Mouse (Mus musculus) limb, embryonic 15.5 days (tissue): ENCODE data around the gene Nucks1. TPM values are rescaled to one million over a fixed set of nuclear protein-coding genes. Genes with fewer than 3 reads are reported as not detected.

Experiments
- ATAC-seq: fragments of 200-750 bp; cut with Nextera tagmentation; 2 replicates; pipeline ENCODE4 v1.8.0; 2017; ENCODE audit warnings: low read depth, moderate TSS enrichment; ENCODE audit not compliant: insufficient number of reproducible peaks, low FRiP score, low TSS enrichment
- H3K27ac ChIP-seq: fragments of 300-500 bp; sonication (generic); 2 replicates; pipeline ENCODE4 v1.5.1; 2015; ENCODE audit warnings: moderate library complexity, mild to moderate bottlenecking, inconsistent platforms
- H3K27me3 ChIP-seq: fragments of 300-500 bp; sonication (generic); 2 replicates; pipeline ENCODE4 v1.6.1; 2015; ENCODE audit warnings: inconsistent platforms
- H3K36me3 ChIP-seq: fragments of 300-500 bp; sonication (generic); 2 replicates; pipeline ENCODE4 v1.6.1; 2015; ENCODE audit warnings: inconsistent platforms
- H3K4me1 ChIP-seq: fragments of 300-500 bp; sonication (generic); 2 replicates; pipeline ENCODE4 v1.6.1; 2015; ENCODE audit warnings: inconsistent platforms
- H3K4me2 ChIP-seq: fragments of 300-500 bp; sonication (generic); 2 replicates; pipeline ENCODE4 v1.6.1; 2015; ENCODE audit warnings: mild to moderate bottlenecking, inconsistent platforms
- H3K4me3 ChIP-seq: fragments of 300-500 bp; sonication (generic); 2 replicates; pipeline ENCODE4 v1.5.1; 2015; ENCODE audit warnings: mild to moderate bottlenecking, inconsistent platforms
- H3K9ac ChIP-seq: fragments of 300-500 bp; sonication (generic); 2 replicates; pipeline ENCODE4 v1.6.1; 2015; ENCODE audit warnings: inconsistent platforms
- H3K9me3 ChIP-seq: fragments of 300-500 bp; sonication (generic); 2 replicates; pipeline ENCODE4 v1.6.1; 2016; ENCODE audit warnings: inconsistent platforms
- WGBS: fragments of 180-500 bp; shearing (Covaris S2); methylation state at CpG from one replicate; pipeline ENCODE4 v1.1.7; 2015; 5-methylcytosine and 5-hydroxymethylcytosine counted together
- polyA plus RNA-seq: library from polyadenylated mRNA; unstranded; fragments of >200 nt; fragmentation: Nextera tagmentation; extraction: Ambion mirVana; gene quantifications from 2 replicates; pipeline ENCODE4 v1.2.1, GENCODE M21; 2015

Nucks1 gene
- polyA plus RNA-seq, 1 experiment from 2014 or later: 68.4 TPM

DNA sequence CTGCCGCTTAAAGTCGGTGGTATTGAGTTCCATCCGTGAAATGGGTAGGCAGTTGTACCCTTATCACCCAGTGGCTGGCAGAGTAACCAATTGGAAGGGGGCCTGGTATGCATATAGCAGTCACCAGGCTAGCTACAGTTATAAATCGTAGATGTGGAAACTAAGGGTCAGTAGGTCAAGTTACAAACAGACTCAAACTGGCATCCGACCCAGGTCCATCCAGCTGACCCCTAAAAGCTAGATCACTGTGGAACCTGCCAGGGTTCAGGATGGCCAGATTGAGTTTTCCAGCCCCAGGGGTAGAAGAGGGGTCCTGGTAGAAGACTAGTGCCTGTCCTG, 60.0 kb downstream of the Nucks1 start:
- Histone ChIP-seq H3K4me3 (no peak overlapping the region), H3K4me1 (peaks cover 20% of the 10 kb centered on the region), H3K27ac (no peak overlapping the region), H3K9ac (no peak overlapping the region), H3K9me3 (no peaks in the 10 kb centered on the region), H3K36me3 (no peaks in the 10 kb centered on the region), H3K4me2 (0 out of 2 replicates have a peak overlapping the region, but pooled peaks have one; percentile 13), H3K27me3 (peaks cover 10% of the 10 kb centered on the region; the same call in 1 of the 2 replicates)
- ATAC-seq: no peak
- WGBS: 44% methylated on average over 5 of the region's 5 CpGs

DNA sequence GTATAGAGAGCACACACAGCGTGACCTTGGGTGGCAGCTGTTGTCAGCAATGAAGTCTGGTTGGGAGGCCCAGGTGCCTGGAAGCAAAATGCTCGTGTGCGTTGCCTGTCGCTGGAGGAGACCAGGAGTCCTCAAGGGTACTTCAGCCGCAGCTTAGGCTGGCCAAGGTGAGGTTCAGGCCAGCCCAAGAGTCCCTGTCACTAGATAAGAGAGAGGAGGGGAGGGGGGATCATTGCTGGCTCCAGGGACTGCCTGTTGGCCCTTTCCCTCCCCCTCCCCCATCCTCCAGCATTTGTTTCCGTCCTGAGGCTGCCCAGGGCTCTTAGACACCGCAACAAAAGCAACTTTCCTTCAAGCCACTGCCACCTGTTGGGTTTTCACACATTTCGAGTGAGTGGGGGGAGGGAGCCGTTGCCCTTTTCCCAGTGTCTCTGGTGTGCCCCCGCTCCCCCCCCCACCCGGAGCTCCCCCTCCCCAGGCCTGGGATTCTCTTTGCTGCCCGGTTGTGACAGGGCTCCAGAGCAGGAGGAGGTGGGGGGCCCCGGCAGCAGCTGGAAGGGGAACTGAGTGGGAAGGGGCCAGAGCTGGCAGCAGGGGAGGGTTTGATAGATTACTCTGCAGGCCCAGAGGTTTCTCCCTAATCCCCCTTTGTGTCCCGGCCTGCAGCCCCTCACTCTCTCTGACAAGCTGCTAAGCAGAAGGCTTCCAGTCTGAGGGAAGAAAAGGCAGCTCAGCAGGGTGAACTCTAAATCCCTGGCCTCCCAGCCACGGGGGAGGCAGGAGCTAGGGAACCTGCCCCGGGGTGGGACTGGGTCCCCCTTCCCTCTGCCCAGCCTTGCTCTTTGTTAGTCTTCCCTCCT, 60.6 kb downstream of the Nucks1 start:
- ATAC-seq: no peak
- H3K4me1 ChIP-seq: peaks cover 20% of the 10 kb centered on the region
- H3K9ac ChIP-seq: no peak overlapping the region
- H3K4me2 ChIP-seq: peak overlapping the region; percentile 13; the same call in 1 of the 2 replicates
- peaks cover 6% of the 10 kb centered on the region; the same call in 1 of the 2 replicates for H3K27me3 ChIP-seq
- no peaks in the 10 kb centered on the region for H3K9me3 ChIP-seq
- no peak overlapping the region for H3K4me3 ChIP-seq
- H3K36me3 ChIP-seq: no peaks in the 10 kb centered on the region
- no peak overlapping the region for H3K27ac ChIP-seq
- 21% methylated on average over 16 of the region's 16 CpGs for WGBS

DNA sequence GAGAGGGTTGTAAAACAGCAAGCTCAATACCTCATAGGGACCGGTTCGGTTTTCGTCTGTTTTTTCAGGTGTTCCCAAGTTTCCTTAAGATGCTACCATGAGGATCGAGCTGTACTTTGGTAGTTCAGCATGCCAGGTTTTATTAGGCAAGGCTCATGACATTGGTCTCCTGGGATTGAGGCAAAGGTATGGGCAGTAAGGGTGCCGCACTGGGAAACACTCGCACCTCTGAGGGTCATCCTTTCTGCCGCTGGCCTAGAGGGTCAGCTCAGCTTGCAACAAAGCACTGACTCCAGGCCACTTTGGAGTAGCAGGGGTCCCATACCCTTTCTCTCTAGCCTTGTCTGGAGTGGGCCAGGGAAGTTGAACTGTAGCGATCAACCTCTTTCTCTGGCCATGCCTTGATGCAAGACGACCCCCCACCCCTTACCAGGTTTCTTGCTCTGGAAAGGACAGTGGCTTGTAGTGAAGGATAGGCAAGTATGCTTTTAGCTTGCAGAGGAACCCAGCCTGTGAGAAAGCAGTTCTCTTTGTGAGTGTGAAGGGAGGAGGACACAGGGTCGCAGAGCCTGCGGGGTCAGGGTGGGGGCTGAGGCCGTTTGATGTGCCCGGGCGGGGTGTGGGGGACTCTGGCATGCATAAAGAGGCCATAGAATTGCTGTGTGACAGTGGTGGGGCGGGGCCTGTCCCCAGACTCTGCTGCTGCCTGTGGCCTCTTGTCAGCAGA, 61.6 kb downstream of the Nucks1 start:
- H3K4me2 ChIP-seq: no peak overlapping the region
- no peaks in the 10 kb centered on the region for H3K36me3 ChIP-seq
- no peak overlapping the region for H3K9ac ChIP-seq
- no peaks in the 10 kb centered on the region for H3K27me3 ChIP-seq
- H3K4me3 ChIP-seq: no peak overlapping the region
- peaks cover 20% of the 10 kb centered on the region for H3K4me1 ChIP-seq
- H3K27ac ChIP-seq: no peak overlapping the region
- WGBS: 34% methylated on average over 15 of the region's 15 CpGs
- H3K9me3 ChIP-seq: no peaks in the 10 kb centered on the region
- ATAC-seq: no peak

DNA sequence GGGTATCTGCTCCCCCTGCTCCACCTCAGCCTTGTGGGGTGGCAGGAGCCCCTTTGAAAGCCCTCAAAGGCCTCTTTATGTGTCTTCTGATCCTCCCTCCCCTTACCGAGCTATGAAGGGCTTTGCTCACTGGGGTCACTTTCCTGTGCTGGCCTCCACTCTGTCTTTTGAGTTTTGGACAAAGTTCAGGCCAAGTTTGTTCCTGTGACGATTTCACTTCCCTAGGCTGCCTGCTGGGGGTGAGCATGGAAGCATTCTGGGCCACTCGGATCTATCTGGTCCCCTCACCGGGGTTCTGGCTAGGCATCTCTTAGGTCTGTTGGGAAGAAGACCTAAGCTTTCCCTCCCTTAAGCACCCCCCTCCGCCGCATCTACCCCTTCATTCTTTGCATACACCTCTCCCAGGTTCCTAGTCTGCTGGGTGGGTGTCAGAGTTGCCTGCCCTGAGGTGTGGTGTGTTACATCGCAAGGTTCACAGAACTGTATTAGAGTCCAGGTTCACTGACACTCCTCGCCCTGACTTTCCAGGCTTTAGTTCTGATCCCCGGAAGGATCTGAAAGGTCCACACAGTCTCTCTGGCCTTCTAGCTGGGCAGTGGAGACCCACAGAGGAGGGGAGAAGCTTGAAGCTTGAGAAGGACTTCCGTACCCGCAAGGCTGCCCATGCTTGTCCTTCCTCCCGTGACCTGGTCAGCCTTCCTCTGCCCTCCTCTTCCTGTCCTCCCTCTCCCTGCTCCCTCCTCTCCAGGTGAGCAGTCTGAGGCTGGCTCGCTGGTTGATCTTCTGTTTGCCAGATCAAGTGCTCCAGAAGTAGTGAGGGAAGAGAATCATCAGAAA, 62.4 kb downstream of the Nucks1 start:
- WGBS: 41% methylated on average over 13 of the region's 13 CpGs
- no peak overlapping the region for H3K4me3 ChIP-seq

DNA sequence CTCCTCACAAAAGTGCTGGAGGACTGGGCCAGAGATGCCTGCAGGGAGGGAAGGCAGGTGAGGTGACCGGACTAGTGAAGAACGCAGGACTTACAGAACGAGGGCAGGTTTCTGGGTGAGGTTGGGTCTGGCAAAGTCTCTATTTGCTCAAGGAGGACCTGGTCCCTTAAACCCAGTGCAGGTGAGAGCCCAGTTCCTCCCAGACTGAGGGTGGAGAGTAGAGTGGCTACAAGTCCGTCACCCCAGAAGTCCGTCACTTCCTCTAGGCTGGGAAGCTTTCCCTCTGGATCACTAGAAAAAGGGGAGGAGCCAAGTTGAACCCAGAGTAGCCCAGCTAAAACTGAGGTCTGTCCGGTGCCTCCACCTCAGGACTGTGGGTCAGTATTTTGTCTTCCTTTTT, 63.7 kb downstream of the Nucks1 start:
- Histone ChIP-seq H3K4me3 (no peak overlapping the region), H3K4me1 (peaks cover 20% of the 10 kb centered on the region), H3K36me3 (no peaks in the 10 kb centered on the region), H3K9me3 (no peaks in the 10 kb centered on the region), H3K27ac (no peak overlapping the region), H3K27me3 (no peaks in the 10 kb centered on the region), H3K9ac (no peak overlapping the region), H3K4me2 (no peak overlapping the region)
- 76% methylated on average over 6 of the region's 6 CpGs for WGBS
- no peak for ATAC-seq

More for the DNA sequence above, 62.4 kb downstream of the Nucks1 start:
- no peak for ATAC-seq
- H3K9ac ChIP-seq: no peak overlapping the region
- peaks cover 20% of the 10 kb centered on the region for H3K4me1 ChIP-seq
- H3K27ac ChIP-seq: no peak overlapping the region
- H3K36me3 ChIP-seq: no peaks in the 10 kb centered on the region
- H3K4me2 ChIP-seq: no peak overlapping the region
- H3K9me3 ChIP-seq: no peaks in the 10 kb centered on the region
- no peaks in the 10 kb centered on the region for H3K27me3 ChIP-seq

DNA sequence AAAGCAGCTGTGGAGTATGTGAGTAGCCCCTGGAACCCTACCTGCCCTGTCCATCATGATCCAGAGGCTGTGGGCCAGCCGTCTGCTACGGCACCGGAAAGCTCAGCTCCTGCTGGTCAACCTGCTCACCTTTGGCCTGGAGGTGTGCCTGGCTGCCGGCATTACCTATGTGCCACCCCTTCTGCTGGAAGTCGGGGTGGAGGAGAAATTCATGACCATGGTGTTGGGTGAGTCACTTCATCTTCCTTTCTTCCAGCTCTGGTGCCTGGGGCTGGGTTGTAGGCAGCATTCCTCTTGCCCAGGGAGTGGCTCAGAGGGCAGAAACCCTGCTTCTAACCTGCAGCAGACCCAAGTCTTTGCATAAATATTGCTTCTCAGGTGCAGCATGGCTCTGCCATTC, 66.6 kb downstream of the Nucks1 start:
- no peaks in the 10 kb centered on the region for H3K9me3 ChIP-seq
- H3K4me1 ChIP-seq: peaks cover 9% of the 10 kb centered on the region; the same call in 1 of the 2 replicates
- no peak overlapping the region for H3K4me3 ChIP-seq
- H3K27ac ChIP-seq: no peak overlapping the region
- H3K36me3 ChIP-seq: no peaks in the 10 kb centered on the region
- WGBS: 79% methylated on average over 5 of the region's 5 CpGs
- no peak overlapping the region for H3K9ac ChIP-seq
- H3K27me3 ChIP-seq: no peaks in the 10 kb centered on the region
- no peak for ATAC-seq
- H3K4me2 ChIP-seq: no peak overlapping the region

DNA sequence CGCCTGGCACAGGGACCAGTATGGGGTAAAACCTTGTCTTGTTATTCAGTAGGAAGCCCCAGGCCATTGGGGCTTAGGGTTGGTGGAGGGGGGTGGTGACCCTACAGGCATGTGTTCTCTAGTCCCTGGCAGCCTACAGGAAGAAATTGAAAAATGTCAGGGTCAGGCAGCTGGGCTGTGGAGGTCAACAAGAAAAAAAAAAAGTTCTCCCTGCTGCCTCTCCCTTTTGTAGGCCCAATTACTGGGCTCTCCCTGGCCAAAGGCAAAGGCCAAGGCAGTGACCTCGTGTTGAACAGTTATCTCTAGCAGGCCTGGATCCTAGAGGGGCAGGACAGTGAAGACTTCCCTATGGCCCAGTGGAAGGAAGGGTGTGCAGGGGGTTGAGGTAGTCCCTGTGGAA, 70.1 kb downstream of the Nucks1 start:
- Histone ChIP-seq H3K9ac (no peak overlapping the region), H3K27ac (no peak overlapping the region), H3K4me2 (no peak overlapping the region), H3K36me3 (no peaks in the 10 kb centered on the region), H3K27me3 (no peaks in the 10 kb centered on the region), H3K9me3 (no peaks in the 10 kb centered on the region), H3K4me3 (no peak overlapping the region), H3K4me1 (no peaks in the 10 kb centered on the region)
- 37% methylated on average over 2 of the region's 2 CpGs for WGBS
- ATAC-seq: no peak

DNA sequence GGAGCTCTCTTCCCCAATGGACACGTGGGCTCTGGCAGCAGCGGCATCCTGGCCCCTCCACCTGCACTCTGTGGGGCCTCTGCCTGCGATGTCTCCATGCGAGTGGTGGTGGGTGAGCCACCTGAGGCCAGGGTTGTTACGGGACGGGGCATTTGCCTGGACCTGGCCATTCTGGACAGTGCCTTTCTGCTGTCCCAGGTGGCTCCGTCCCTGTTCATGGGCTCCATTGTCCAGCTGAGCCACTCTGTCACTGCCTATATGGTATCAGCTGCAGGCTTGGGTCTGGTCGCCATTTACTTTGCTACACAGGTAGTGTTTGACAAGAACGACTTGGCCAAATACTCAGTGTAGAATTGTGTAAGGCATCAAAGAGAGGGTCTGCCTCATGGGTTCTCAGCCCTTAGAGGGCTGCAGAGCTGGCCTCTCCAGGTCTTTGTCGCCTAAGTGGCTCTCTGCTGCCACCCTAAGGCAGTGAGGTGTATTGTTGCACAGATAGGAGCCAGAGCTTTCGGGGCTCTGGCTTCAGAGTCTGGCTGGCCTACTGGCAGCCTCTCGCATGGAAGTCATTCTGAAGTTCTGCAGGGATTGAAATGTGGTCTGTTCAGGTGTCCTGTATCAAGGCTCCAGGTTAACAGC, 71.2 kb downstream of the Nucks1 start:
- Histone ChIP-seq H3K9me3 (no peaks in the 10 kb centered on the region), H3K36me3 (no peaks in the 10 kb centered on the region), H3K27ac (no peak overlapping the region), H3K9ac (no peak overlapping the region), H3K4me2 (no peak overlapping the region), H3K4me3 (no peak overlapping the region), H3K4me1 (no peaks in the 10 kb centered on the region), H3K27me3 (no peaks in the 10 kb centered on the region)
- 50% methylated on average over 12 of the region's 12 CpGs for WGBS
- ATAC-seq: peak; percentile 46; the same call in 1 of the 2 replicates

DNA sequence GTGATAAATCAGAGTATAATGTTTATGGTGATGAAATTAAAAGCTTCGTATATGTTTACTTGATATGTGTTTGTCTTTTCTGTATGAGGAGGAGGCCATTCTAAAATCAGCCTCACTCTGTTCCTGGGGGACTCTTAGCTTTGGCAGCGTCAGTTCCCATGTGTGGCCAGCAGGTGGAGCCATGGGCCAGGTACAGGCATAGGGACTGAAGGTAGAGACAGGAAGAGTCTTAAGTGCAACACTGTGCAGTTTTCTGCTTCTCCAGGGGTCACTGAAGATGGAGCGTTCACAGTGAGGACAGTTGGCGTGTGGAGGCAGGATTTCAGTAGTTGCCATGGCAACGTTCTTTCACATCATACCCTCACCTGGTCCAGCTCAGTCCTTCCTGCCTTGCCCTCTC, 72.6 kb downstream of the Nucks1 start:
- Histone ChIP-seq H3K27me3 (no peaks in the 10 kb centered on the region), H3K4me2 (no peak overlapping the region), H3K27ac (no peak overlapping the region), H3K36me3 (no peaks in the 10 kb centered on the region), H3K9ac (no peak overlapping the region), H3K9me3 (no peaks in the 10 kb centered on the region), H3K4me3 (no peak overlapping the region), H3K4me1 (no peaks in the 10 kb centered on the region)
- WGBS: 7% methylated on average over 5 of the region's 5 CpGs
- no peak for ATAC-seq

DNA sequence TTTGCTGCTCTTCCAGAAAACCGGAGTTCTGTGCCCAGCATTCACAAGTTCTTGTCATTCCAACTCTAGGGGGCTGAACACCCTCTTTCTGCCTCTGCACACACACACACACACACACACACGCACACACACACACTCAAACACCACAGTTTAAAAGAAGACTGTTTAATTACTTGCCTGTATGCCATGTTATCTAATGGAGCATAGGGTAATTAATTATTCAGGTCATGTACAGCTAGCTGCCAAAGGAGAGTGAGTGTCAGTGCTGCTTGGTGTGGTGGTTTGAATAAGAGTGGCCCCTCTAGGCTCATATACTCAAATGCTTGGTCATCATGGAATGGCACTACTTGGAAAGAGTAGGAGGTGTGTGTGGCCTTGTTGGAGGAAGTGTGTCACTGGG, 73.5 kb downstream of the Nucks1 start:
- Histone ChIP-seq H3K36me3 (no peaks in the 10 kb centered on the region), H3K27ac (no peak overlapping the region), H3K27me3 (no peaks in the 10 kb centered on the region), H3K4me3 (no peak overlapping the region), H3K9ac (no peak overlapping the region), H3K4me1 (no peaks in the 10 kb centered on the region), H3K4me2 (no peak overlapping the region), H3K9me3 (no peaks in the 10 kb centered on the region)
- no peak for ATAC-seq
- 75% methylated on average over 2 of the region's 2 CpGs for WGBS
